Mouse (Mus musculus) spleen, adult 2 months (tissue): ENCODE results near the gene Tes3-ps.

Experiments
- CTCF ChIP-seq: fragments of 200-500 bp; IDR thresholded peaks from 2 replicates; pipeline ENCODE4 v1.5.1; 2011; ENCODE audit warnings: mild to moderate bottlenecking, inconsistent platforms; ENCODE audit not compliant: insufficient read depth, insufficient read length, insufficient replicate concordance; ENCODE audit errors: extremely low read depth
- POLR2A ChIP-seq: fragments of 200-500 bp; IDR thresholded peaks from 2 replicates; pipeline ENCODE4 v1.6.1; 2011; ENCODE audit warnings: low read depth, low read length, inconsistent platforms

DNA sequence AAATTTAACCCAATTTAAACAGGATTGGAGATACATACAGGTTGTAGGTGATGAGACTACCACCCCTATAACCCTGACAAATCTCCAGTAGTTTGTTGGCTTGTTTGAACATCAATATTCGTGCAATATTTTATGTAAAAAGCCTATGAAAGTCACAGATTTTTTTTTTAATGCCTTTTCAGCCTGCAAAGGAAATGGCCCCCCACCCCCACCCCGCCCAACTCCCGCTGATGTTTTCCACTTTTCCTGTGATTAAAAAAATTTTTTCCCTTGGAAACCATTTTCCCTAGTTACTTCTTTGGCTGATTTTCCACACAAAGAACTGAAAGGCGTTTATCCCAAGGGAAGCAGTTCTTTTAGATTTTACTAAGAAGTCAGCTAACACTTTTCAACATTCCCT is 11.4 kb downstream of the Tes3-ps start, which contains the start of gene Ecm2:
- TF ChIP-seq POLR2A (no peak), CTCF (no peak)
